Mouse (Mus musculus) colon, adult 2 months (tissue): ENCODE measurements around the gene Gng11. TPM values are rescaled to one million over a fixed set of nuclear protein-coding genes. Genes with fewer than 3 reads are reported as not detected.

Experiments used
- polyA plus RNA-seq: library from polyadenylated mRNA; depleted of rRNA; stranded (reverse); fragments of >200 nt; gene quantifications from 2 replicates; pipeline ENCODE4 v1.2.3, GENCODE M21; 2012; rRNA removed

Gng11 gene
- 16.9 and 20.2 TPM in 2 replicates for polyA plus RNA-seq

DNA sequence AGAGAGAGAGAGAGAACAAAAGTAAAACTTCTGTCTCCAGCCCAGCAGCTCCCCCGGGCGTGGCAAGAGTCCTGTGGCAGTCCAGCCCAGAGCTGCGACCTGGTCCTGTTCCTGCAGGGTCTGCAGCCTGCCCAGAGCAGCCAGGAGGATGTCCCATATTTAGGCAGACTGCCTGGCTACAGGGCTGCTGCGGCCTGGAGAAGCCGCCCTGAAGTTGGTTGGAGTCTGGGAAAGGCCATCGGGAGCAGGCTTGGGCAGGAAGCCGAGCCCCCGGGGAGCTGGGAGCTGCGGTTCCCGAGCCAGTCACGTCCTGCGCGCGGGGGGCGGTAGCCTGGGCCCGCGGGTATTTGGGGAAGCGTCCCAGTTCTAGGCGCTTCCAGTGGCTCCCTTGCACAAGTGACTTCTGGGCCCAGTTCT lies at the start of gene Gng11:
Gene Gng11 (plus strand): TSS at position 15 of the 417 bp plus-strand sequence.

DNA sequence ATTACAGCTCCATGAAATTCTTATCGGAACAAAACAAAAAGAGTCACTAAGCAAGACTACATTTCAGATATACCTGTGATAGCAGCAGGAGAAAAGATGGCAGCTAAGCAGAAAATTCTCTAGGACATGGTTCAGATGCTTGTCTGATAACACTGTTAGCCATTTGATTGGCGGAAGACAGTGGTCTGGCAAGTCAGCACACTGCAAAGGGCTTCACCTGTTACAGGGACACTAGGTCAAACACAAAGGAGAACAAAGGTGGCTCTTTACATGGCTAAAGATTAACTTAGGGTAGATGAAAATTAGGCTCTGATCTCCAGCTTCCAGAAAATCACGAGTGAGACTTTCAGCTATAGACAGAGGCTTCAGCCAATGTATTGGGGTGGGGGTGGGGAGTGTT lies 15.0 kb upstream of the Gng11 start, which contains the start of gene Tfpi2:
Gene Tfpi2 (minus strand): TSS at position 170 of the 400 bp plus-strand sequence.

DNA sequence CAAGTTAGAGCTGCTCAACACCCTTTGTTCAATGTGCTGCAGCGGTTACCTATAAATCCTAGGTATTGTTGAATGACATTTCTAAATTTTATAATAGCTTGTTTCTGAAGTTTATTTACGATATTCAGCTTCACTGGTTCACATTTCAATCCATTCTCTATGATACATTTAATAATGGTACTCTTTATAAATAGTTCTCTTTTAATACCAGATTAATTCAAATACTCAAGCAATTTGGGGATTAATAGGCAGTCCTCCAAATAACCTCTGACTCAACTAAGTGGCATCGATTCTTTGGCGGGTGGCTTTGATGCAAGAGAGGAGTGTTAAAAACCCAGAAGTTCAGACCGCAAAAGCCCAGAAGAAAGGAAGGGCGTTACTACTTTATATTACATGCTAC lies 10.2 kb upstream of the Gng11 start, which contains the start of gene Gngt1:
Gene Gngt1 (plus strand): TSS at position 301 of the 400 bp plus-strand sequence.

Other genes starting within 250 kb of the Gng11 start
- not detected in 2 replicates for gene Calcr, start 239.2 kb upstream of the Gng11 start, polyA plus RNA-seq
- gene Tfpi2, start 15.0 kb upstream of the Gng11 start, polyA plus RNA-seq: 2.1 and 3.6 TPM in 2 replicates
- gene Gngt1, start 10.1 kb upstream of the Gng11 start, polyA plus RNA-seq: not detected in 2 replicates
- gene Bet1, start 83.1 kb downstream of the Gng11 start, polyA plus RNA-seq: 13.4 and 16.4 TPM in 2 replicates